Mouse (Mus musculus) liver, embryonic 14.5 days (tissue): ENCODE data around the gene Prrt2. TPM values are rescaled to one million over a fixed set of nuclear protein-coding genes. Genes with fewer than 3 reads are reported as not detected.

ENCODE experiments used
- ATAC-seq: fragments of 200-750 bp; cut with Nextera tagmentation; 2 replicates; pipeline ENCODE4 v1.8.0; 2017; ENCODE audit warnings: moderate number of reproducible peaks, mild to moderate bottlenecking, moderate library complexity; ENCODE audit not compliant: insufficient read depth
- DNase-seq, 3 experiments: peaks; one replicate each; pipeline ENCODE4 v3.0.0-alpha.2; 2012 to 2013; ENCODE audit warnings: low read depth in 3 of 3, low spot score in 3 of 3
- H3K27ac ChIP-seq: fragments of 300-500 bp; sonication (generic); 2 replicates; pipeline ENCODE4 v1.5.1; 2014; ENCODE audit warnings: moderate library complexity, mild to moderate bottlenecking, control low read depth, inconsistent platforms
- H3K27me3 ChIP-seq: fragments of 300-500 bp; sonication (generic); 2 replicates; pipeline ENCODE4 v1.6.1; 2014; ENCODE audit warnings: mild to moderate bottlenecking, low read length, moderate library complexity; ENCODE audit not compliant: control insufficient read depth, insufficient read depth
- H3K36me3 ChIP-seq: fragments of 300-500 bp; sonication (generic); replicated peaks from 2 replicates; pipeline ENCODE4 v1.6.1; 2014; ENCODE audit warnings: low read depth; ENCODE audit not compliant: control insufficient read depth, insufficient read depth
- H3K4me1 ChIP-seq, 2 experiments: fragments of 200-500 bp in 1 of 2; fragments of 300-500 bp in 1 of 2; sonication (generic) in 1 of 2; replicated peaks; 2 replicates each; pipeline ENCODE4 v1.6.1; 2012 to 2014; ENCODE audit warnings: antibody characterized with exemption in 1 of 2, inconsistent platforms in 1 of 2, low read length in 1 of 2; ENCODE audit not compliant: control insufficient read depth in 2 of 2, insufficient read depth in 2 of 2
- H3K4me2 ChIP-seq: fragments of 300-500 bp; sonication (generic); 2 replicates; pipeline ENCODE4 v1.6.1; 2014; ENCODE audit warnings: low read depth, mild to moderate bottlenecking, control low read depth, moderate library complexity
- H3K4me3 ChIP-seq, 2 experiments: fragments of 200-500 bp in 1 of 2; fragments of 300-500 bp in 1 of 2; sonication (generic) in 1 of 2; 2 replicates each; pipeline ENCODE4 v1.5.1; 2012 to 2014; ENCODE audit warnings: low read depth in 2 of 2, low read length in 2 of 2, mild to moderate bottlenecking in 2 of 2, control low read depth in 1 of 2, inconsistent platforms in 1 of 2, moderate library complexity in 1 of 2; ENCODE audit not compliant: insufficient read depth in 1 of 2
- H3K9ac ChIP-seq: fragments of 300-500 bp; sonication (generic); replicated peaks from 2 replicates; pipeline ENCODE4 v1.6.1; 2014; ENCODE audit warnings: mild to moderate bottlenecking, control low read depth, moderate library complexity
- H3K9me3 ChIP-seq: fragments of 300-500 bp; sonication (generic); 2 replicates; pipeline ENCODE4 v1.6.1; 2016; ENCODE audit warnings: low read length, mixed read lengths; ENCODE audit not compliant: control insufficient read depth
- CTCF ChIP-seq: IDR thresholded peaks from 2 replicates; pipeline ENCODE4 v1.5.1; 2016; ENCODE audit warnings: antibody characterized with exemption, low read depth, control low read depth
- EP300 ChIP-seq: IDR thresholded peaks from 2 replicates; pipeline ENCODE4 v1.6.1; 2016; ENCODE audit warnings: antibody characterized with exemption, low read depth
- WGBS: fragments of 180-500 bp; shearing (Covaris S2); extraction: QIAGEN DNeasy Blood & Tissue Kit; methylation state at CpG from one replicate; pipeline ENCODE4 v1.1.7; 2014; ENCODE audit not compliant: insufficient replicate concordance; 5-methylcytosine and 5-hydroxymethylcytosine counted together
- polyA plus RNA-seq, 2 experiments: library from polyadenylated mRNA; depleted of rRNA in 1 of 2; stranded (reverse) in 1 of 2; unstranded in 1 of 2; fragments of >200 nt; fragmentation: Nextera tagmentation in 1 of 2; extraction: Ambion mirVana in 1 of 2; gene quantifications; 2 replicates each; pipeline versions ENCODE4 v1.2.1 to v1.2.3; 2012 to 2014

Prrt2 gene
- polyA plus RNA-seq, 2 experiments: 0.08 to 0.41 TPM

DNA sequence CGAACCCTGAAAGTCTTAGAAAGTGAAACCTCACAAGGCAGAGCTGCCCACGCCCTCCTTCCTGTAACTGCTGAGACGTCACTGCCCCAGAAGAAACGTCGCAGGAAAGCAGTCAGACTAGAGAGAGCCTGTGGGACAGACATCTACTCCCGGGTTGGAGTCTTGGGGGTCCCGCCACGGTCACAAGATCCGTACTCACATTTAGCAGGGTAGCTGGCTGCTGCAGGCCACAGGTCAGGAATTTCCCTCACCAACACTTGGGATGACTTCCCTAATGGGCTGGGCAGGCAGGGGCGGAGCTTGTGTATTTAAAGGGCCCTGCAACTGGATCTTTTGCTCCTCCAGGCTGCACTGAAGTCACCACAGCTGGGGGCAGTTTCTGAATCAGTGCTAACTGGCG, 6.7 kb downstream of the Prrt2 start, which contains the start of gene Mvp:
Gene Mvp (minus strand): TSS at position 302 of the 400 bp plus-strand sequence.
- Histone ChIP-seq H3K27ac (peak within 1 kb of the TSS; percentile 48), H3K4me1 (peaks cover 9 to 19% of the 10 kb centered on the region in 2 experiments), H3K27me3 (no peaks in the 10 kb centered on the region), H3K4me3 (peak within 1 kb of the TSS; percentile 69 to 80), H3K4me2 (peak within 1 kb of the TSS; percentile 98), H3K9me3 (no peaks in the 10 kb centered on the region), H3K9ac (peak within 1 kb of the TSS; percentile 48), H3K36me3 (peaks cover 5% of the 10 kb centered on the region)
- DNase-seq (peak in 2 of 3 experiments; percentile 37 to 53), ATAC-seq (no peak)
- WGBS: 19% methylated on average over 11 of the region's 11 CpGs
- TF ChIP-seq CTCF (no peak), EP300 (no peak)

DNA sequence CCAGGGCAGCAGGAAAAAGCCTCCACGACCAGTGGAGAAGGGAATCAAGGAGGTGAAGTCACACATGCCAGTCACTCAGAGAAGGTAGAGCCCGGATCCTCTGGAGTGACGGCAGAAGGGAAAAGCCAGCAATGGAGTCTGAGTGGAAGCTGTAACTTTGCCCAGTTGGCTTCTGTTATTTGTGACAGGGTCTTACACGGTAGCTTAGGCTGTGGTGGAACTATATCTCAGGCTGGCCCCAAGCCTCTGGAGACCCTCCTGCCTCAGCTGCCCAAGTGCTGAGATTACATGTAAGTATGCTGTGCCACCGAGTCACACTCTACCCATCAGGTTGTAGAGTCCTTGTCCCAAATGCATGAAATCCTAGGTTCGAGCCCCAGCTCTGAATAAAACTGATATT, 7.6 kb downstream of the Prrt2 start:
- H3K36me3 ChIP-seq: peaks cover 5% of the 10 kb centered on the region
- ATAC-seq (no peak), DNase-seq (no peak)
- no peaks in the 10 kb centered on the region for H3K9me3 ChIP-seq
- H3K4me1 ChIP-seq: peaks cover 19 to 28% of the 10 kb centered on the region in 2 experiments
- no peak overlapping the region for H3K4me3 ChIP-seq
- H3K4me2 ChIP-seq: peak overlapping the region; percentile 75
- TF ChIP-seq EP300 (no peak), CTCF (no peak)
- WGBS: 81% methylated on average over 6 of the region's 6 CpGs
- no peak overlapping the region for H3K27ac ChIP-seq
- H3K27me3 ChIP-seq: no peaks in the 10 kb centered on the region
- 0 out of 2 replicates have a peak overlapping the region, but pooled peaks have one; percentile 4 for H3K9ac ChIP-seq

DNA sequence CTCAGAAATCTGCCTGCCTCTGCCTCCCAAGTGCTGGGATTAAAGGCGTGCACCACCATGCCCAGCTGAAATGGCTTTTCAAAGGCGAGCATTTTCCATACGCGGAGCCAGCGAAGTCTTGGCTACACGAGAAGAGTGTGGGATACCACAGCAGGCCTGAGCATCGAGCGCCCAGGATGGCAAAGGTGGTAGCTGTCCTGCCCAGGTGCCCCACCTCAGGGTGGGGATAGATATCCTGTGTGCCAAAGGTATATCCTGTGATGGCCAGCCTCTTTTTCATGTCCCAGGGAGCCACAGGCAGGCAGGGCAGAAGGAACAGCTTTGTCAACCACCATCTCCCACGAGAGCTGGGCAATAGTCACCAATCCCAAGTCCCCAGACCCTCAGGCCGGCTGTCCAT, 8.2 kb downstream of the Prrt2 start:
- no peak overlapping the region for H3K9ac ChIP-seq
- no peak overlapping the region for H3K27ac ChIP-seq
- H3K36me3 ChIP-seq: peaks cover 5% of the 10 kb centered on the region
- WGBS: 86% methylated on average over 10 of the region's 10 CpGs
- H3K9me3 ChIP-seq: no peaks in the 10 kb centered on the region
- no peaks in the 10 kb centered on the region for H3K27me3 ChIP-seq
- no peak overlapping the region for H3K4me3 ChIP-seq
- no peak overlapping the region for H3K4me2 ChIP-seq
- no peak for TF ChIP-seq EP300
- TF ChIP-seq CTCF: no peak
- no peak for ATAC-seq
- peaks cover 23 to 32% of the 10 kb centered on the region in 2 experiments for H3K4me1 ChIP-seq
- no peak for DNase-seq

DNA sequence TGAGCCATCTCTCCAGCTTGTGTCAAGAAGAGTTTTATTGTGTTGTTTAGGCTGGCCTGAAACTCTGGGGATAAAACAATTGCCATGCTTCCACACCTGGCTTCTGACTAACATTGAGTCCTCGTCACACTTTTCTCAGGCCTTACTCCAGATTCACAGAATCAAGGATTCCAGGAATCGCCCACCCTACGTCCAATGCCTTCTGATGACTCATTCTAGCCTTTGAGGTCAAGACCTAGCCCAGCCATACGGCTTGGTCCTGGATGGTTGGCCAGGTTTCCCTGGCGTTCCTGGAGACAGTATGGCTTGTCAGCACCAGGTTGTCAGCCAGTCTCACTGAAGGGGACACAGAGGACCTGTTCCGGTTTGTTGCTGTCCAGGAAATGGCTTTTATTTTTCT, 8.6 kb downstream of the Prrt2 start:
- Histone ChIP-seq H3K36me3 (peaks cover 5% of the 10 kb centered on the region), H3K27ac (no peak overlapping the region), H3K9me3 (no peaks in the 10 kb centered on the region), H3K27me3 (no peaks in the 10 kb centered on the region), H3K4me2 (no peak overlapping the region), H3K9ac (no peak overlapping the region), H3K4me1 (peaks cover 19 to 31% of the 10 kb centered on the region in 2 experiments), H3K4me3 (no peak overlapping the region)
- TF ChIP-seq CTCF (no peak), EP300 (no peak)
- DNase-seq (no peak), ATAC-seq (no peak)
- whole genome bisulfite sequencing: 78% methylated on average over 6 of the region's 6 CpGs

DNA sequence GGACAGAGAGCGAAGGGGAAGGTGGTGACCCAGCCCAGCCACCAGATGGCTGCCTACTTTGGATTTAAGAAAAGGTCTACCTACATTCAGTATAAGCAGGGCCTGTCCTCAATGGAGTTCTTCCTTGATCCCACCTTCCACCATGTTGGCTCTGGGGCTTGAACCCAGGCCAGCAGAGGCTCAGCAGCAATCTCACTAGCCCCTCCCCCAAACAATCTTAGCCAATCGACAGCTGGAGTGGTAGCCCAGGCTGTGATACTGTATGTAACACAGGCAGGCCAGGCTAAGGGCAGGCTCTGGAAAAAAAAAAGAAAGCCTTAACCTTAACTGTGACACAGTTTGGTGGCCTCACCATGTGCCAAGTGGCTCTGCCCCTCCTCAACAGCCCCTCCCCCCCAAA, 9.3 kb downstream of the Prrt2 start:
- Histone ChIP-seq H3K27me3 (no peaks in the 10 kb centered on the region), H3K4me2 (no peak overlapping the region), H3K9ac (no peak overlapping the region), H3K36me3 (peaks cover 5% of the 10 kb centered on the region), H3K9me3 (no peaks in the 10 kb centered on the region), H3K4me1 (peaks cover 19 to 33% of the 10 kb centered on the region in 2 experiments), H3K4me3 (no peak overlapping the region), H3K27ac (no peak overlapping the region)
- DNase-seq (no peak), ATAC-seq (no peak)
- 73% methylated on average over 2 of the region's 2 CpGs for WGBS
- TF ChIP-seq EP300 (no peak), CTCF (no peak)
